In the genomic region with DNA sequence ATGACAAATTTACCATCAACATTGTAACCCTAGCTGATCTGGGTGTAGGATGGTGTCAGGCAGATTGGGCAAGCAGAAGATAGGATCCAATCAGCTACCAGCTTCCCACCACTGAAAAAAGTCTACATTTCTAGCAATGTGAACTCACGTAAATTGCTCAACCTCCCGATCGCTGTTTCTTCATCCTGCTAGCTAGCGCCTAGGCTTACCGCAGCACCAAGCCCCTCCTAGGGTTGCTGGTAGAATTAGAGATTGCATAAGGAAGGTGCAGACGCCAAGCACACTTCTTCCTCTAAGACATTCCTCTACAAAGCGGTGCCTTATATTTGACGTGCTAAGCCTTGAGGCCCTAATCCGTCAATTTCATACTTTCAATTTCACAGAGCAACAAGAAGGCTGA, we compare ENCODE assay signal across 10 mouse cellular contexts. TPM values are rescaled to one million over a fixed set of nuclear protein-coding genes. Genes with fewer than 3 reads are reported as not detected.
DNase-seq lines count a peak whose midpoint lies in the region; ATAC-seq and TF ChIP-seq lines count a peak whose summit lies in the region.
"Had no signal": no experiment of that assay in that cellular context is flagged by ENCODE, and none has a peak within 500 bp of the region (broad histone marks: within the 10 kb centered on the region; RNA-seq: fewer than 3 reads in every experiment).

No protein-coding gene starts in this region.

- no peak overlapping the region for H3K4me3 ChIP-seq in heart, embryonic 13.5 days
- H3K4me3 ChIP-seq in layer of hippocampus, adult 2 months, result no peak overlapping the region
- H3K4me3 ChIP-seq: liver, embryonic 15.5 days had no signal

- H3K27ac ChIP-seq in heart, embryonic 13.5 days (replicated peaks), result 0 out of 2 replicates have a peak overlapping the region, but pooled peaks have one; percentile 50
- no peak overlapping the region for H3K27ac ChIP-seq in layer of hippocampus, adult 2 months

- H3K9me3 ChIP-seq in heart, embryonic 13.5 days, result no peaks in the 10 kb centered on the region
- H3K9me3 ChIP-seq: liver, embryonic 15.5 days had no signal

- 73% methylated on average over 9 of the region's 9 CpGs for WGBS in heart, embryonic 13.5 days

- TF ChIP-seq CTCF in layer of hippocampus, adult 2 months (conservative IDR thresholded peaks at IDR 0.05), result no peak

- peaks cover 67% of the 10 kb centered on the region for H3K36me3 ChIP-seq in heart, embryonic 13.5 days

- intact Hi-C loops in heart, postnatal 14 days (cut with DNase I), result no loop called here

- no peaks in the 10 kb centered on the region for H3K27me3 ChIP-seq in heart, embryonic 13.5 days (replicated peaks)
- H3K27me3 ChIP-seq: liver, embryonic 15.5 days had no signal

- no peak for ATAC-seq in heart, embryonic 13.5 days (ENCODE audit: extremely low read depth, insufficient number of reproducible peaks, low FRiP score, low TSS enrichment)
- ATAC-seq in granulocyte monocyte progenitor cell, adult 5-6 weeks (replicated peaks; ENCODE audit: poor library complexity, severe bottlenecking), result peak; percentile 97
- peak; percentile 85 for ATAC-seq in neutrophil, adult 5-6 weeks (ENCODE audit: extremely low read depth, insufficient number of reproducible peaks, low FRiP score, poor library complexity, severe bottlenecking)

- H3K4me2 ChIP-seq in heart, embryonic 13.5 days, result no peak overlapping the region; the same call in 1 of the 2 replicates
- H3K4me2 ChIP-seq: liver, embryonic 15.5 days had no signal

- no peak overlapping the region for H3K9ac ChIP-seq in heart, embryonic 13.5 days
- H3K9ac ChIP-seq: liver, embryonic 15.5 days had no signal

- peaks cover 10% of the 10 kb centered on the region for H3K4me1 ChIP-seq in heart, embryonic 13.5 days
- H3K4me1 ChIP-seq: liver, embryonic 15.5 days had no signal

- no peak for DNase-seq in heart, postnatal 14 days
- DNase-seq in lung, adult 18-20 months, result peak; percentile 17 to 30
- no peak for DNase-seq in lung, postnatal 25 days (ENCODE audit: low spot score)
- DNase-seq in spleen, adult 18-20 months, result no peak
- DNase-seq in layer of hippocampus, adult 2 months (ENCODE audit: low spot score in 2 of 2), result no peak
- DNase-seq: cerebellum, adult 8-10 months had no signal

RNA-seq across cellular contexts. Expression of gene Tmem156, which starts 53.6 kb away (rescaled TPM):
- polyA plus RNA-seq in heart, embryonic 13.5 days (2015; fragmentation: Nextera tagmentation; extraction: Ambion mirVana), result 0.19 TPM in 1 of 2 replicates, not detected in the other
- under 1 TPM in 1 of 2 experiments, not detected in 1; 0.73 TPM for total RNA-seq in heart, postnatal 14 days (2021)
- 38.6 and 42.1 TPM in 2 replicates for total RNA-seq in granulocyte monocyte progenitor cell, adult 5-6 weeks (2014; fragmentation: Nextera tagmentation)
- total RNA-seq in granulocyte monocyte progenitor cell, adult 5-6 weeks (2017), result 49.4 and 62.3 TPM in 2 replicates
- 132 and 141 TPM in 2 replicates for total RNA-seq in neutrophil, adult 5-6 weeks (2017)
- under 1 TPM; 0.39 to 0.44 TPM for total RNA-seq in layer of hippocampus, adult 2 months (2021)

Comparison
In these comparisons a context has a peak if more than half of its experiments do, and no peak if none do; other contexts are left out.
1. DNase-seq: peak in lung, adult 18-20 months (2 of 2); none in heart, postnatal 14 days (0 of 2), lung, postnatal 25 days (single experiment), spleen, adult 18-20 months (0 of 2) and layer of hippocampus, adult 2 months (0 of 2).
2. RNA of gene Tmem156, which starts 53.6 kb away (total RNA-seq): 132 to 141 TPM in neutrophil, adult 5-6 weeks and 38.6 to 62.3 TPM in granulocyte monocyte progenitor cell, adult 5-6 weeks; 0.73 TPM in heart, postnatal 14 days and 0.39 to 0.44 TPM in layer of hippocampus, adult 2 months; every median in the first group is over 10 times any median in the second.